20 mouse cellular contexts compared by ENCODE assay signal in genomic region chr6:134716168-134716587, GRCm38 (mm10).
DNase-seq lines count a peak whose midpoint lies in the region; ATAC-seq lines count a peak whose summit lies in the region.
"Had no signal": no experiment of that assay in that cellular context is flagged by ENCODE, and none has a peak within 500 bp of the region (broad histone marks: within the 10 kb centered on the region; RNA-seq: fewer than 3 reads in every experiment).

No protein-coding gene starts in this region.

- WGBS in heart, embryonic 16.5 days, result 30% methylated on average over 6 of the region's 6 CpGs
- whole genome bisulfite sequencing in hindbrain, embryonic 11.5 days, result 86% methylated on average over 6 of the region's 6 CpGs

- no peaks in the 10 kb centered on the region for H3K27me3 ChIP-seq in heart, embryonic 16.5 days (ENCODE audit: control insufficient read depth, insufficient read depth, low read length)
- H3K27me3 ChIP-seq in hindbrain, embryonic 11.5 days (ENCODE audit: control insufficient read depth, insufficient read depth, low read length), result no peaks in the 10 kb centered on the region
- H3K27me3 ChIP-seq: CH12.LX; hindbrain, embryonic 12.5 days; neural tube, embryonic 13.5 days had no signal

- peak; percentile 58; the same call in 1 of the 2 replicates for ATAC-seq in heart, embryonic 16.5 days (replicated peaks; ENCODE audit: extremely low read depth, insufficient read depth, low FRiP score)
- ATAC-seq in common myeloid progenitor, adult 5-6 weeks (replicated peaks; ENCODE audit: low read depth, poor library complexity, severe bottlenecking), result peak; percentile 31
- ATAC-seq in megakaryocyte progenitor cell, adult 5-6 weeks (replicated peaks; ENCODE audit: poor library complexity), result peak; percentile 69
- ATAC-seq in hindbrain, embryonic 11.5 days (ENCODE audit: low FRiP score), result no peak
- ATAC-seq: forebrain, embryonic 16.5 days had no signal

- H3K4me3 ChIP-seq in heart, embryonic 16.5 days (ENCODE audit: low read length), result no peak overlapping the region
- no peak overlapping the region for H3K4me3 ChIP-seq in hindbrain, embryonic 11.5 days (ENCODE audit: low read depth, low read length)
- H3K4me3 ChIP-seq: erythroblast, embryonic 14.5 days; hindbrain, embryonic 12.5 days; neural tube, embryonic 13.5 days had no signal

- H3K4me1 ChIP-seq in heart, embryonic 16.5 days (ENCODE audit: control insufficient read depth, insufficient read depth, low read length), result peaks cover 9% of the 10 kb centered on the region
- no peaks in the 10 kb centered on the region for H3K4me1 ChIP-seq in hindbrain, embryonic 11.5 days (replicated peaks; ENCODE audit: control insufficient read depth, insufficient read depth, low read length)
- H3K4me1 ChIP-seq: hindbrain, embryonic 12.5 days had no signal

- 0 out of 2 replicates have a peak overlapping the region, but pooled peaks have one; percentile 47 for H3K27ac ChIP-seq in heart, embryonic 16.5 days (ENCODE audit: low read length)
- no peak overlapping the region for H3K27ac ChIP-seq in hindbrain, embryonic 11.5 days (ENCODE audit: low read depth, low read length)
- H3K27ac ChIP-seq: hindbrain, embryonic 12.5 days; neural tube, embryonic 13.5 days had no signal

- H3K9ac ChIP-seq in heart, embryonic 16.5 days (ENCODE audit: low read length), result no peak overlapping the region
- no peak overlapping the region for H3K9ac ChIP-seq in hindbrain, embryonic 11.5 days (ENCODE audit: low read depth, low read length)
- H3K9ac ChIP-seq: hindbrain, embryonic 12.5 days; neural tube, embryonic 13.5 days had no signal

- DNase-seq in heart, postnatal 36 days, result no peak
- DNase-seq in CD4-positive, CD25-positive, alpha-beta regulatory T cell, adult 2 months (ENCODE audit: low read depth, low spot score), result peak; percentile 49
- no peak for DNase-seq in hindbrain, embryonic 11.5 days (ENCODE audit: low spot score)
- DNase-seq in kidney, postnatal 14 days, result no peak
- DNase-seq: adrenal gland, adult 8-10 months; cerebellum, adult 9-11 months; gastrocnemius, postnatal 25 days; kidney, adult 18-20 months; kidney, postnatal 4 days; layer of hippocampus, postnatal 36 days; lung, postnatal 4 days; spleen, adult 18-20 months had no signal

- peaks cover 28% of the 10 kb centered on the region for H3K36me3 ChIP-seq in heart, embryonic 16.5 days (ENCODE audit: control insufficient read depth, insufficient read depth)
- H3K36me3 ChIP-seq in hindbrain, embryonic 11.5 days (ENCODE audit: control insufficient read depth, insufficient read depth, low read length), result no peaks in the 10 kb centered on the region

- intact Hi-C loops in heart, postnatal 36 days (cut with DNase I), result no loop called here

- no peak overlapping the region for H3K4me2 ChIP-seq in heart, embryonic 16.5 days (ENCODE audit: low read depth, low read length)
- H3K4me2 ChIP-seq in hindbrain, embryonic 11.5 days (replicated peaks; ENCODE audit: low read depth, low read length), result no peak overlapping the region
- H3K4me2 ChIP-seq: hindbrain, embryonic 12.5 days; neural tube, embryonic 13.5 days had no signal

- H3K9me3 ChIP-seq in heart, embryonic 16.5 days (replicated peaks; ENCODE audit: control insufficient read depth, low read length), result no peaks in the 10 kb centered on the region
- no peaks in the 10 kb centered on the region for H3K9me3 ChIP-seq in hindbrain, embryonic 11.5 days (ENCODE audit: control insufficient read depth, low read length)
- H3K9me3 ChIP-seq: hindbrain, embryonic 12.5 days; neural tube, embryonic 13.5 days had no signal
